Mouse (Mus musculus) layer of hippocampus, postnatal 14 days (tissue): ENCODE data around the gene Bspry. TPM values are rescaled to one million over a fixed set of nuclear protein-coding genes. Genes with fewer than 3 reads are reported as not detected.

Experiments
- total RNA-seq, 2 experiments: library from RNA; stranded (reverse); gene quantifications; 2 replicates each; pipeline ENCODE4 v1.2.3; 2021

Bspry gene
- total RNA-seq, 2 experiments from 2014 or later, result 0.30 to 0.67 TPM

Other genes starting within 250 kb of the Bspry start
- 10 to 100 TPM; 22.8 to 23.5 TPM for gene Zfp37, start 249.0 kb upstream of the Bspry start, total RNA-seq
- gene Slc31a2, start 217.5 kb upstream of the Bspry start, total RNA-seq, result 10 to 100 TPM in 1 of 2 experiments, 1 to 10 TPM in 1; 7.8 to 11.6 TPM
- gene Fkbp15, start 119.5 kb upstream of the Bspry start, total RNA-seq, result 10 to 100 TPM; 42.3 to 44.8 TPM
- 10 to 100 TPM; 27.5 to 36.7 TPM for gene Slc31a1, start 119.3 kb upstream of the Bspry start, total RNA-seq
- gene Cdc26, start 71.4 kb upstream of the Bspry start, total RNA-seq, result 10 to 100 TPM; 48.4 to 49.3 TPM
- 10 to 100 TPM; 11.8 to 12.8 TPM for gene Prpf4, start 71.3 kb upstream of the Bspry start, total RNA-seq
- gene Rnf183, start 44.8 kb upstream of the Bspry start, total RNA-seq, result not detected
- 1 to 10 TPM; 5.4 to 5.8 TPM for gene Wdr31, start 9.2 kb upstream of the Bspry start, total RNA-seq
- 10 to 100 TPM; 10.0 to 10.9 TPM for gene Hdhd3, start 23.4 kb downstream of the Bspry start, total RNA-seq
- 10 to 100 TPM; 21.7 to 27.6 TPM for gene Alad, start 39.9 kb downstream of the Bspry start, total RNA-seq
- gene Pole3, start 45.0 kb downstream of the Bspry start, total RNA-seq, result 10 to 100 TPM; 23.8 to 26.3 TPM
- gene 4933430I17Rik, start 45.3 kb downstream of the Bspry start, total RNA-seq, result under 1 TPM; 0.30 to 0.57 TPM
- 10 to 100 TPM; 24.4 to 26.5 TPM for gene Rgs3, start 79.8 kb downstream of the Bspry start, total RNA-seq